Mouse (Mus musculus): ENCODE results near the gene Gm26566. TPM values are rescaled to one million over a fixed set of nuclear protein-coding genes. Genes with fewer than 3 reads are reported as not detected.

Gene Gm26566
- polyA plus RNA-seq, 2 experiments, result 0.63 to 0.70 TPM

GRCm38 (mm10) chr4:88691259-88691658 is 30.3 kb upstream of the Gm26566 start, which contains the start of gene Ifnab:
TSS of gene Ifnab (minus strand) at chr4:88691359.
- H3K27me3 ChIP-seq (ENCODE audit: control insufficient read depth, insufficient read depth, low read length), result no peaks in the 10 kb centered on the region
- H3K4me1 ChIP-seq (ENCODE audit: control insufficient read depth, insufficient read depth, low read length), result no peaks in the 10 kb centered on the region
- no peak within 1 kb of the TSS for H3K27ac ChIP-seq (replicated peaks; ENCODE audit: low read depth, low read length)
- H3K9me3 ChIP-seq (ENCODE audit: control insufficient read depth, low read length), result no peaks in the 10 kb centered on the region
- no peaks in the 10 kb centered on the region for H3K36me3 ChIP-seq (ENCODE audit: control insufficient read depth, insufficient read depth, low read length)
- ATAC-seq (ENCODE audit: low FRiP score, low read depth) (no peak), DNase-seq (ENCODE audit: low spot score) (no peak)
- no peak for TF ChIP-seq POLR2A (IDR thresholded peaks at IDR 0.05; ENCODE audit: borderline replicate concordance, extremely low read depth, insufficient read depth, insufficient read length)
- no peak within 1 kb of the TSS for H3K4me3 ChIP-seq (replicated peaks; ENCODE audit: low read length)
- H3K4me2 ChIP-seq (replicated peaks; ENCODE audit: low read depth, low read length, severe bottlenecking), result no peak within 1 kb of the TSS
- WGBS, result 62% methylated on average over 2 of the region's 2 CpGs
- no peak within 1 kb of the TSS for H3K9ac ChIP-seq (ENCODE audit: low read depth, low read length, severe bottlenecking)

- no peaks in the 10 kb centered on the region for H3K9me3 ChIP-seq (ENCODE audit: control insufficient read depth, low read length)
- H3K27ac ChIP-seq (replicated peaks; ENCODE audit: low read depth, low read length), result no peak overlapping the region
- H3K36me3 ChIP-seq (ENCODE audit: control insufficient read depth, insufficient read depth, low read length), result no peaks in the 10 kb centered on the region
- ATAC-seq (ENCODE audit: low FRiP score, low read depth), result no peak
- no peaks in the 10 kb centered on the region for H3K27me3 ChIP-seq (ENCODE audit: control insufficient read depth, insufficient read depth, low read length)
- no peaks in the 10 kb centered on the region for H3K4me1 ChIP-seq (ENCODE audit: control insufficient read depth, insufficient read depth, low read length)
- no peak overlapping the region for H3K4me3 ChIP-seq (replicated peaks; ENCODE audit: low read length)
- no peak overlapping the region for H3K9ac ChIP-seq (ENCODE audit: low read depth, low read length, severe bottlenecking)
- TF ChIP-seq POLR2A (IDR thresholded peaks at IDR 0.05; ENCODE audit: borderline replicate concordance, extremely low read depth, insufficient read depth, insufficient read length), result no peak
- H3K4me2 ChIP-seq (replicated peaks; ENCODE audit: low read depth, low read length, severe bottlenecking), result no peak overlapping the region
- no peak for DNase-seq (ENCODE audit: low spot score)
- WGBS, result 89% methylated on average over 1 of the region's 1 CpGs
Measured at GRCm38 (mm10) chr4:88692537-88692936, 29.1 kb upstream of the Gm26566 start.

- no peaks in the 10 kb centered on the region for H3K36me3 ChIP-seq (ENCODE audit: control insufficient read depth, insufficient read depth, low read length)
- no peak overlapping the region for H3K27ac ChIP-seq (replicated peaks; ENCODE audit: low read depth, low read length)
- H3K4me2 ChIP-seq (replicated peaks; ENCODE audit: low read depth, low read length, severe bottlenecking), result no peak overlapping the region
- H3K27me3 ChIP-seq (ENCODE audit: control insufficient read depth, insufficient read depth, low read length), result no peaks in the 10 kb centered on the region
- DNase-seq (ENCODE audit: low spot score) (no peak), ATAC-seq (ENCODE audit: low FRiP score, low read depth) (no peak)
- no peaks in the 10 kb centered on the region for H3K4me1 ChIP-seq (ENCODE audit: control insufficient read depth, insufficient read depth, low read length)
- no peaks in the 10 kb centered on the region for H3K9me3 ChIP-seq (ENCODE audit: control insufficient read depth, low read length)
- no peak overlapping the region for H3K4me3 ChIP-seq (replicated peaks; ENCODE audit: low read length)
- no peak overlapping the region for H3K9ac ChIP-seq (ENCODE audit: low read depth, low read length, severe bottlenecking)
- no peak for TF ChIP-seq POLR2A (IDR thresholded peaks at IDR 0.05; ENCODE audit: borderline replicate concordance, extremely low read depth, insufficient read depth, insufficient read length)
- 92% methylated on average over 2 of the region's 2 CpGs for WGBS
Measured at GRCm38 (mm10) chr4:88693392-88693791, 28.2 kb upstream of the Gm26566 start.

GRCm38 (mm10) chr4:88696237-88696884 is 25.2 kb upstream of the Gm26566 start:
- no peaks in the 10 kb centered on the region for H3K4me1 ChIP-seq (ENCODE audit: control insufficient read depth, insufficient read depth, low read length)
- H3K36me3 ChIP-seq (ENCODE audit: control insufficient read depth, insufficient read depth, low read length), result no peaks in the 10 kb centered on the region
- ATAC-seq (ENCODE audit: low FRiP score, low read depth), result no peak
- no peak for TF ChIP-seq POLR2A (IDR thresholded peaks at IDR 0.05; ENCODE audit: borderline replicate concordance, extremely low read depth, insufficient read depth, insufficient read length)
- no peak overlapping the region for H3K4me2 ChIP-seq (replicated peaks; ENCODE audit: low read depth, low read length, severe bottlenecking)
- no peaks in the 10 kb centered on the region for H3K27me3 ChIP-seq (ENCODE audit: control insufficient read depth, insufficient read depth, low read length)
- no peak overlapping the region for H3K27ac ChIP-seq (replicated peaks; ENCODE audit: low read depth, low read length)
- H3K9ac ChIP-seq (ENCODE audit: low read depth, low read length, severe bottlenecking), result no peak overlapping the region
- no peaks in the 10 kb centered on the region for H3K9me3 ChIP-seq (ENCODE audit: control insufficient read depth, low read length)
- DNase-seq (ENCODE audit: low spot score), result peak; percentile 68
- H3K4me3 ChIP-seq (replicated peaks; ENCODE audit: low read length), result no peak overlapping the region
- WGBS, result 29% methylated on average over 3 of the region's 3 CpGs

DNA sequence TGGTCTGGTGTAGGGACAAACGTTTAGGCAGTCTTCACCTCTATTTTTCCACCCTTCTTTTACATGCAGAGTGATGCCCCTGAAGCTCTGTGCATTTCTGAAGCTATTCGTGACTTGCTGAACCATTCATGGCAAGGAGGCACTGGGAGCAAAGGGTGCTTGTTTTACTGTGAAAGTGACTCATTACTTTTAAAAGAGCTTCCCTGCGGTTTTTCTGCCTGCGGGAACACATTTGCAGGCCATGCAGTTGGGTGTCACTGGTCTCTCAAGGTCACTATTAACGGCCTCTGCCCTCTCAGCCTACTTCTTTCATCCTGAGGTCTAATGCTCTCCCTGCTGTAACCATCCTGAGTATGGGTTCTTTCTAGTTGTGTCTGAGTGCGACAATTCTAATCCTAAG is 24.5 kb upstream of the Gm26566 start:
- ATAC-seq (ENCODE audit: low FRiP score, low read depth), result no peak
- H3K4me2 ChIP-seq (replicated peaks; ENCODE audit: low read depth, low read length, severe bottlenecking), result no peak overlapping the region
- no peak overlapping the region for H3K4me3 ChIP-seq (replicated peaks; ENCODE audit: low read length)
- no peaks in the 10 kb centered on the region for H3K36me3 ChIP-seq (ENCODE audit: control insufficient read depth, insufficient read depth, low read length)
- no peaks in the 10 kb centered on the region for H3K4me1 ChIP-seq (ENCODE audit: control insufficient read depth, insufficient read depth, low read length)
- no peak overlapping the region for H3K27ac ChIP-seq (replicated peaks; ENCODE audit: low read depth, low read length)
- no peak for TF ChIP-seq POLR2A (IDR thresholded peaks at IDR 0.05; ENCODE audit: borderline replicate concordance, extremely low read depth, insufficient read depth, insufficient read length)
- no peak overlapping the region for H3K9ac ChIP-seq (ENCODE audit: low read depth, low read length, severe bottlenecking)
- H3K27me3 ChIP-seq (ENCODE audit: control insufficient read depth, insufficient read depth, low read length), result no peaks in the 10 kb centered on the region
- WGBS, result 49% methylated on average over 6 of the region's 6 CpGs
- no peak for DNase-seq (ENCODE audit: low spot score)
- H3K9me3 ChIP-seq (ENCODE audit: control insufficient read depth, low read length), result no peaks in the 10 kb centered on the region
